Mouse (Mus musculus): Measurements from ENCODE around the gene Map1b.

GRCm38 (mm10) chr13:99393128-99393527 lies 123.2 kb downstream of the Map1b start:
- TF ChIP-seq POLR2A (IDR thresholded peaks at IDR 0.05; ENCODE audit: insufficient read depth, low read depth, low read length): no peak
- TF ChIP-seq CTCF (IDR thresholded peaks at IDR 0.05): no peak
- no peak for TF ChIP-seq EP300 (IDR thresholded peaks at IDR 0.05; ENCODE audit: insufficient read depth, low read depth, low read length)

Data from heart, adult 2 months (tissue).